Mouse (Mus musculus): Measurements from ENCODE around the gene Klk1b11.

GRCm38 (mm10) chr7:44015071-44015470 lies 19.4 kb downstream of the Klk1b11 start:
- TF ChIP-seq GATA1 (IDR thresholded peaks at IDR 0.05; ENCODE audit: borderline replicate concordance, low read length): no peak
- no peak for TF ChIP-seq FLI1 (IDR thresholded peaks at IDR 0.05; ENCODE audit: low read length)

All from megakaryocyte, embryonic 14.5 days (primary cell).